Mouse (Mus musculus) liver, embryonic 11.5 days (tissue): ENCODE measurements around the gene Akap12. TPM values are rescaled to one million over a fixed set of nuclear protein-coding genes. Genes with fewer than 3 reads are reported as not detected.
A peak's percentile ranks its signal among the peaks of the same experiment; 100 is the strongest.

Experiments
- ATAC-seq: fragments of 200-750 bp; cut with Nextera tagmentation; replicated peaks from 2 replicates; pipeline ENCODE4 v1.8.0; 2017; ENCODE audit warnings: moderate number of reproducible peaks, mild to moderate bottlenecking, moderate TSS enrichment, moderate library complexity; ENCODE audit not compliant: low FRiP score
- DNase-seq: peaks from one replicate; pipeline ENCODE4 v3.0.0-alpha.2; 2017; ENCODE audit warnings: low spot score
- H3K27ac ChIP-seq: fragments of 300-500 bp; sonication (generic); 2 replicates; pipeline ENCODE4 v1.5.1; 2014; ENCODE audit warnings: mild to moderate bottlenecking, low read depth, low read length, control low read depth
- H3K27me3 ChIP-seq: fragments of 300-500 bp; sonication (generic); replicated peaks from 2 replicates; pipeline ENCODE4 v1.6.1; 2014; ENCODE audit warnings: low read length, mixed read lengths; ENCODE audit not compliant: control insufficient read depth, insufficient read depth
- H3K36me3 ChIP-seq: fragments of 300-500 bp; sonication (generic); 2 replicates; pipeline ENCODE4 v1.6.1; 2014; ENCODE audit warnings: mild to moderate bottlenecking, low read length, moderate library complexity, mixed read lengths; ENCODE audit not compliant: control insufficient read depth, insufficient read depth
- H3K4me1 ChIP-seq: fragments of 300-500 bp; sonication (generic); replicated peaks from 2 replicates; pipeline ENCODE4 v1.6.1; 2014; ENCODE audit warnings: low read length, mixed read lengths; ENCODE audit not compliant: control insufficient read depth, insufficient read depth
- H3K4me2 ChIP-seq: fragments of 300-500 bp; sonication (generic); 2 replicates; pipeline ENCODE4 v1.6.1; 2014; ENCODE audit warnings: mild to moderate bottlenecking, control low read depth, moderate library complexity
- H3K4me3 ChIP-seq: fragments of 300-500 bp; sonication (generic); 2 replicates; pipeline ENCODE4 v1.5.1; 2014; ENCODE audit warnings: low read depth, low read length, control low read depth
- H3K9ac ChIP-seq: fragments of 300-500 bp; sonication (generic); 2 replicates; pipeline ENCODE4 v1.6.1; 2014; ENCODE audit warnings: low read depth, low read length, control low read depth
- H3K9me3 ChIP-seq: fragments of 300-500 bp; sonication (generic); 2 replicates; pipeline ENCODE4 v1.6.1; 2016; ENCODE audit warnings: low read length, inconsistent platforms, mixed read lengths; ENCODE audit not compliant: control insufficient read depth
- WGBS: fragments of 180-500 bp; shearing (Covaris S2); extraction: QIAGEN DNeasy Blood & Tissue Kit; methylation state at CpG from one replicate; pipeline ENCODE4 v1.1.7; 2014; 5-methylcytosine and 5-hydroxymethylcytosine counted together
- polyA plus RNA-seq: library from polyadenylated mRNA; unstranded; fragments of >200 nt; fragmentation: Nextera tagmentation; extraction: Ambion mirVana; gene quantifications from 2 replicates; pipeline ENCODE4 v1.2.1, GENCODE M21; 2014

The Akap12 gene
- polyA plus RNA-seq, 1 experiment from 2014 or later, result 12.1 TPM

DNA sequence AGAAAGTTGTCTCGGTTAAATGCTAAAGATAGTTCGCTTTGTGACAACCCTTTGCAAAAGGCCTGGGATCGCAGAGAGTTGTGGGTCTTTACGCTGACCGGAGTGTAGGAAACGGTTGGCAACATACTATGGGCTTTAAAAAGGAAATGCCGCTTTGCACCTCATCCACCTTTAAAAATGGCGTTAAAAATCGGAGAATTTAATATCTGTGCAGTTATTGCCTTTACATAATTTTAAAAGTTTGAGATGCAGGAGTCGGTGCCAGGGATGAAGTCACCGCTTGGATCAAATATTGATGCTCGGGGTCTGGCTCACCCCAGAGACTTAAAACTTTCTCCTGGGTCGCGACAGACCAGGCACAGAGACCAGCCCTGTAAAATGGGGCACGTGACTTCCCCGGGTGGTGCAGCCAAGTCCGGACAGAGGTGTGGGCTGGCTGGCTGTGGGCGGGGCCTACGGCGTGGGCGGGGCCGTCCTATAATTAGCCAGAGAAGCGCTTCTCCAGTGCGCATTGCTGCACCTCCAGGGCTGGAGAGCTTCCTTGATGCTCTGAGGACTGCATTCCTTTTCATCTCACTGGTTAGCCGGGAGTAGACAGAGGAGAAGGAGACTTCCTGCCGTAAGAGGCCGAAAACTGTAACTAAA is 68.0 kb downstream of the Akap12 start:
- peak overlapping the region; percentile 60 for H3K4me2 ChIP-seq
- no peaks in the 10 kb centered on the region for H3K9me3 ChIP-seq
- no peaks in the 10 kb centered on the region for H3K27me3 ChIP-seq
- ATAC-seq (peak; percentile 97), DNase-seq (peak; percentile 84)
- peak overlapping the region; percentile 41 for H3K4me3 ChIP-seq
- H3K27ac ChIP-seq, result no peak overlapping the region
- H3K4me1 ChIP-seq, result no peaks in the 10 kb centered on the region
- 4% methylated on average over 27 of the region's 27 CpGs for WGBS
- 0 out of 2 replicates have a peak overlapping the region, but pooled peaks have one; percentile 8 for H3K9ac ChIP-seq
- H3K36me3 ChIP-seq, result no peaks in the 10 kb centered on the region

DNA sequence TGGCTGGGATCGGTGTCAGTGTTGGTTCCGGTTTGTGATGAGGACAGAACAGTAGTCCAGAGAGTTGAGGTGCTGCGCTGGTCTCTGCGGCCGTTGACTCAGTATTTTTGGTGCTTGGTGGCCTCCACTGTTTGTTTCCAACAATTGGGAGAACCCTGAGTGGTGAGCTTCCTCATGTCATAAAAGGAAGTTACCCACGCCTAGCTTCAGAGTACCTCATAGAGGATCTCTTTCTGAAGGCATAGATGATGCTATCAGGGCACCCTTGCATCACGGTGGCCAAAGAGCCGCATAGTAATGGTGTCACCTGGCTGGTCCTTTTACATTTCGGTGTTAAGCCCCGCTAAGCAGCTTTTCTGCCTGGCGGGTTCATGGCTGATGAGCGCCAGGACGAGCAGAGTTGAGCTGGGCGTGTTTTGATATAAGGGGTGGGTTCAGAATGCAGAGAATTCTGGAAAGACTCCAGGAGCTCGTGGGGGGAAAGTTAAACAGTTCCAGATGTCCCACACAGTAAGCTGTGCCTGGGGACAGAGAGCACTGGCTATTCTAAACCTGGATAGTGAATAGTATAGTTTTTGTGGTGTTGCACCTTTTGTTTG is 72.8 kb downstream of the Akap12 start:
- 55% methylated on average over 15 of the region's 15 CpGs for WGBS
- H3K4me3 ChIP-seq, result no peak overlapping the region
- ATAC-seq (no peak), DNase-seq (no peak)
- no peak overlapping the region for H3K9ac ChIP-seq
- no peaks in the 10 kb centered on the region for H3K4me1 ChIP-seq
- H3K36me3 ChIP-seq, result no peaks in the 10 kb centered on the region
- H3K9me3 ChIP-seq, result no peaks in the 10 kb centered on the region
- H3K4me2 ChIP-seq, result no peak overlapping the region
- no peak overlapping the region for H3K27ac ChIP-seq
- no peaks in the 10 kb centered on the region for H3K27me3 ChIP-seq

DNA sequence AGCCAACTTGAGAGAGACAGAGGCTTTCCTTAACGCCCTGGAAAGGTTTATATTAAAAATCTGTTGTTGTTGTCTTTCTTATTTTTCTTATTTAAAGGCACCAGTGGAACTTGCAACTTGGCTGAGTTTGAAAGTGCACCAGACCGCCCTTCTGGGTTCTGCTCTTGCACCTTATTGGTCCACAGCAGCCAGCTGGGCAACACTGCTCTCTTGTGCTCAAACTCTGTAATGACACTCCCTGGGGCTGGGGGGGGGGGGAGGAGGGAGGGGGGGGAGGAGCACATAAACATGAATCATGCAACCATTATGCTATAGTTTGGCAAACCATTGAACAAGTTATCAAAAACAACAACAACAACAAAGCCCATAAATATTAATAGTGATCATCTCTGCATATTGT is 75.2 kb downstream of the Akap12 start:
- Histone ChIP-seq H3K9me3 (no peaks in the 10 kb centered on the region), H3K27me3 (no peaks in the 10 kb centered on the region), H3K4me3 (no peak overlapping the region), H3K27ac (no peak overlapping the region), H3K9ac (no peak overlapping the region), H3K4me1 (no peaks in the 10 kb centered on the region), H3K4me2 (no peak overlapping the region), H3K36me3 (no peaks in the 10 kb centered on the region)
- 10% methylated on average over 2 of the region's 2 CpGs for WGBS
- DNase-seq (no peak), ATAC-seq (peak; percentile 63; the same call in 1 of the 2 replicates)

DNA sequence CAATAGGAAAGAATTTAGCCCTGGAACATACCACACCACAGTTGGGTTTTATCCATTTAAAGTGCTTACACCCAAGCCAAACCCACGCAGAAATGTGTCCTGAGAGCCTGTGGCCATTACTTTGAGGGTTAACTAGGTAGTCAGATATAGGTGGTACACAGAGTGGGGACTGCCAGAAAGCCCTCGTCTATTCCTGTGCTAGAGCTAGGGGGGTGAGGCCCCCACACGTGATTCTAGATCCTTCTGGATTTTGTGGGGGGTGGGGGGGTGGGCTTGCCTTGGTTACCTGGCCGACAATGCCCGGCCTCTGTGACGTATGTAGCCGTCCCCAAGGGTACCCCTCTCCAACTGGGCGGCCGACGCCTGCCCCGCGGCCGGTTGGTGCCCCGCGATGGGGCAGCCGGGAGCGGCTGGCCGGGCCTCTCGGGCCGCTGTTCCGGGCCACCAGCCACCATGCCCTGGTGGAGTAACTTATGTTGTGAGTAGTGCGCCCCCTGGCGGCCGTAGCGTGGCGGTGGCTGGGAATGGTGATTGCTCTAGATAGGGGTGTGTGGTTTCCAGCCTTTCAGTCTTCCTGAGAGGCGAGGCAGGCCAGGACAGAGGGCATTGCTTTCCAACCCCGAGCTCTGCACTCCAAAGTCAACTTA is 80.4 kb downstream of the Akap12 start:
- peak; percentile 90 for ATAC-seq
- no peaks in the 10 kb centered on the region for H3K4me1 ChIP-seq
- peak; percentile 86 for DNase-seq
- no peaks in the 10 kb centered on the region for H3K27me3 ChIP-seq
- H3K9me3 ChIP-seq, result no peaks in the 10 kb centered on the region
- peak overlapping the region; percentile 45 for H3K4me3 ChIP-seq
- H3K27ac ChIP-seq, result no peak overlapping the region
- peak overlapping the region; percentile 57 for H3K9ac ChIP-seq
- H3K4me2 ChIP-seq, result peak overlapping the region; percentile 69
- WGBS, result 11% methylated on average over 28 of the region's 28 CpGs
- no peaks in the 10 kb centered on the region for H3K36me3 ChIP-seq

DNA sequence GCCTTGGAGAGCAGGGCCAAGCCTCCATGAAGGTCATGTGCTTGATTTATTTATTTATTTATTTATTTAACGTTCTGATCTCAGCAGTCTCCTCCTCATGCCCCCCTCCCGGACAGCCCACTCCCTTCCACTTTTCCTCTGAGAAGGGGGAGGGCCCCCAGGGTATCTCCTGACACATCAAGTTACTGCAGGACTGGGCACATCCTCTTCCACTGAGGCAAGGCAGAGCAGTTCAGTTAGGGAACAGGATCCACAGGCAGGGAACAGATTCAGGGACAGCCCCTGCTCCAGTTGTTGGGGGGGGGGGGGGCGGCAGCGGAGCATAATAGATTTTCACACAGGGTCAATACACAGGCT is 80.9 kb downstream of the Akap12 start:
- ATAC-seq (peak; percentile 29), DNase-seq (no peak)
- peak overlapping the region; percentile 69 for H3K4me2 ChIP-seq
- H3K4me1 ChIP-seq, result no peaks in the 10 kb centered on the region
- 57% methylated on average over 4 of the region's 4 CpGs for WGBS
- no peak overlapping the region for H3K27ac ChIP-seq
- H3K27me3 ChIP-seq, result no peaks in the 10 kb centered on the region
- H3K4me3 ChIP-seq, result no peak overlapping the region
- no peaks in the 10 kb centered on the region for H3K36me3 ChIP-seq
- H3K9me3 ChIP-seq, result no peaks in the 10 kb centered on the region
- no peak overlapping the region for H3K9ac ChIP-seq

DNA sequence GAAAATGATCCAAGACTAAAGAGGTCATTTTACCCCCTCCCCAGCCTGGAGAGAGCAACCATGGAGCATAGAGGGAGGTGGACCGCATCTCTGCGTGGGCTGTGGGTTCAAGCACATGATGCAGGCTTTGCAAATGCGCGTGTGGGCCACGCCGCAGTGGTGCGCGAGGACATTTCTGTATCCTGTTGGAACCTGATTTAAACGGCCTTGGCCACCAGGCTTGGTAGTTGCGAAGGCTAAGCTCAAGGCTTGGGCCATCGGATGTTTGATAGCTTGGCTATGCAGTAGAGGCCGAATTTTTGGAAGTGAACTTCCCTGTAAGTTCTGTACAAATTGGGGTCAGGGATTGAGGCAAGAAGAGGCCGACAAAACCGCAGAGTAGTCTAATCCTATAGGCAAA is 81.4 kb downstream of the Akap12 start:
- Histone ChIP-seq H3K4me1 (no peaks in the 10 kb centered on the region), H3K4me2 (no peak overlapping the region), H3K9me3 (no peaks in the 10 kb centered on the region), H3K36me3 (no peaks in the 10 kb centered on the region), H3K27ac (no peak overlapping the region), H3K4me3 (no peak overlapping the region), H3K27me3 (no peaks in the 10 kb centered on the region), H3K9ac (no peak overlapping the region)
- no peak for ATAC-seq
- DNase-seq, result no peak
- 90% methylated on average over 14 of the region's 14 CpGs for WGBS

DNA sequence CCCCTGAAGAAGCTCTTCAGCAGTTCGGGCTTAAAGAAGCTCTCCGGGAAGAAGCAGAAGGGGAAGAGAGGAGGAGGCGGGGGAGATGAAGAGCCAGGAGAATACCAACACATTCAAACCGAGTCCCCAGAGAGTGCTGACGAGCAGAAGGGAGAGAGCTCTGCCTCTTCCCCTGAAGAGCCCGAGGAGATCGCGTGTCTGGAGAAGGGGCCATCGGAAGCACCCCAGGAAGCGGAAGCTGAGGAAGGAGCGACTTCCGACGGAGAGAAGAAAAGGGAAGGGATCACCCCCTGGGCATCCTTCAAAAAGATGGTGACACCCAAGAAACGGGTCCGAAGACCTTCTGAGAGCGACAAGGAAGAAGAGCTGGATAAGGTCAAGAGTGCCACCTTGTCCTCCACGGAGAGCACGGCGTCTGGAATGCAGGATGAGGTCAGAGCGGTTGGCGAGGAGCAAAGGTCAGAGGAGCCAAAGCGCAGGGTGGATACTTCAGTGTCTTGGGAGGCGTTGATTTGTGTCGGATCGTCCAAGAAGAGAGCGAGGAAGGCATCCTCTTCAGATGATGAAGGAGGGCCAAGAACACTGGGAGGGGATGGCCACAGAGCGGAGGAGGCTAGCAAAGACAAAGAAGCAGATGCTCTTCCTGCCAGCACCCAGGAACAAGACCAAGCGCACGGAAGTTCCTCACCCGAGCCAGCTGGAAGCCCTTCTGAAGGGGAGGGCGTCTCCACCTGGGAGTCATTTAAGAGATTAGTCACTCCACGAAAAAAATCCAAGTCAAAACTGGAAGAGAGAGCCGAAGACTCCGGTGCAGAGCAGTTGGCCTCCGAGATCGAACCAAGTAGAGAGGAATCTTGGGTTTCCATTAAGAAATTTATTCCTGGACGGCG is 88.4 kb downstream of the Akap12 start:
- Histone ChIP-seq H3K36me3 (no peaks in the 10 kb centered on the region), H3K9ac (no peak overlapping the region), H3K27me3 (no peaks in the 10 kb centered on the region), H3K4me2 (no peak overlapping the region), H3K9me3 (no peaks in the 10 kb centered on the region), H3K4me3 (no peak overlapping the region), H3K27ac (no peak overlapping the region), H3K4me1 (no peaks in the 10 kb centered on the region)
- DNase-seq, result no peak
- ATAC-seq, result no peak
- whole genome bisulfite sequencing, result 86% methylated on average over 38 of the region's 38 CpGs

DNA sequence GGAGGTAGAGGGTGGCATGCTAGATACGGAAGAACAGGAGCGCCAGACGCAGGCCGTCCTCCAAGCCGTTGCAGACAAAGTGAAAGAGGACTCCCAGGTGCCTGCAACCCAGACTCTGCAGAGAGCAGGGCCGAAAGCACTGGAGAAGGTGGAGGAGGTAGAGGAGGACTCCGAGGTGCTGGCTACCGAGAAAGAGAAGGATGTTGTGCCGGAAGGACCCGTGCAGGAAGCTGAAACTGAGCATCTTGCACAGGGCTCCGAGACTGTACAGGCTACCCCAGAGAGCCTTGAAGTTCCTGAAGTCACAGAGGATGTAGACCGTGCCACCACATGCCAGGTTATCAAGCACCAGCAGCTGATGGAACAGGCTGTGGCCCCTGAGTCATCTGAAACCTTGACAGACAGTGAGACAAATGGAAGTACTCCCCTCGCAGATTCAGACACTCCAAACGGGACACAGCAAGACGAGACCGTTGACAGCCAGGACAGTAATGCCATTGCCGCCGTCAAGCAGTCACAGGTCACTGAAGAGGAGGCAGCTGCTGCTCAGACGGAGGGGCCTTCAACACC is 89.8 kb downstream of the Akap12 start:
- Histone ChIP-seq H3K27me3 (no peaks in the 10 kb centered on the region), H3K4me1 (no peaks in the 10 kb centered on the region), H3K36me3 (no peaks in the 10 kb centered on the region), H3K9ac (no peak overlapping the region), H3K4me2 (no peak overlapping the region), H3K9me3 (no peaks in the 10 kb centered on the region), H3K27ac (no peak overlapping the region), H3K4me3 (no peak overlapping the region)
- no peak for DNase-seq
- 81% methylated on average over 19 of the region's 19 CpGs for WGBS
- no peak for ATAC-seq
